Mouse (Mus musculus) liver, embryonic 14.5 days (tissue): Measurements from ENCODE around the gene Rhot1. TPM values are rescaled to one million over a fixed set of nuclear protein-coding genes. Genes with fewer than 3 reads are reported as not detected.

Experiments used
- ATAC-seq: fragments of 200-750 bp; cut with Nextera tagmentation; 2 replicates; pipeline ENCODE4 v1.8.0; 2017; ENCODE audit warnings: moderate number of reproducible peaks, mild to moderate bottlenecking, moderate library complexity; ENCODE audit not compliant: insufficient read depth
- DNase-seq, 3 experiments: peaks; one replicate each; pipeline ENCODE4 v3.0.0-alpha.2; 2012 to 2013; ENCODE audit warnings: low read depth in 3 of 3, low spot score in 3 of 3
- H3K27ac ChIP-seq: fragments of 300-500 bp; sonication (generic); 2 replicates; pipeline ENCODE4 v1.5.1; 2014; ENCODE audit warnings: moderate library complexity, mild to moderate bottlenecking, control low read depth, inconsistent platforms
- H3K27me3 ChIP-seq: fragments of 300-500 bp; sonication (generic); 2 replicates; pipeline ENCODE4 v1.6.1; 2014; ENCODE audit warnings: mild to moderate bottlenecking, low read length, moderate library complexity; ENCODE audit not compliant: control insufficient read depth, insufficient read depth
- H3K36me3 ChIP-seq: fragments of 300-500 bp; sonication (generic); replicated peaks from 2 replicates; pipeline ENCODE4 v1.6.1; 2014; ENCODE audit warnings: low read depth; ENCODE audit not compliant: control insufficient read depth, insufficient read depth
- H3K4me1 ChIP-seq, 2 experiments: fragments of 200-500 bp in 1 of 2; fragments of 300-500 bp in 1 of 2; sonication (generic) in 1 of 2; replicated peaks; 2 replicates each; pipeline ENCODE4 v1.6.1; 2012 to 2014; ENCODE audit warnings: antibody characterized with exemption in 1 of 2, inconsistent platforms in 1 of 2, low read length in 1 of 2; ENCODE audit not compliant: control insufficient read depth in 2 of 2, insufficient read depth in 2 of 2
- H3K4me2 ChIP-seq: fragments of 300-500 bp; sonication (generic); 2 replicates; pipeline ENCODE4 v1.6.1; 2014; ENCODE audit warnings: low read depth, mild to moderate bottlenecking, control low read depth, moderate library complexity
- H3K4me3 ChIP-seq, 2 experiments: fragments of 200-500 bp in 1 of 2; fragments of 300-500 bp in 1 of 2; sonication (generic) in 1 of 2; 2 replicates each; pipeline ENCODE4 v1.5.1; 2012 to 2014; ENCODE audit warnings: low read depth in 2 of 2, low read length in 2 of 2, mild to moderate bottlenecking in 2 of 2, control low read depth in 1 of 2, inconsistent platforms in 1 of 2, moderate library complexity in 1 of 2; ENCODE audit not compliant: insufficient read depth in 1 of 2
- H3K9ac ChIP-seq: fragments of 300-500 bp; sonication (generic); replicated peaks from 2 replicates; pipeline ENCODE4 v1.6.1; 2014; ENCODE audit warnings: mild to moderate bottlenecking, control low read depth, moderate library complexity
- H3K9me3 ChIP-seq: fragments of 300-500 bp; sonication (generic); 2 replicates; pipeline ENCODE4 v1.6.1; 2016; ENCODE audit warnings: low read length, mixed read lengths; ENCODE audit not compliant: control insufficient read depth
- CTCF ChIP-seq: IDR thresholded peaks from 2 replicates; pipeline ENCODE4 v1.5.1; 2016; ENCODE audit warnings: antibody characterized with exemption, low read depth, control low read depth
- EP300 ChIP-seq: IDR thresholded peaks from 2 replicates; pipeline ENCODE4 v1.6.1; 2016; ENCODE audit warnings: antibody characterized with exemption, low read depth
- WGBS: fragments of 180-500 bp; shearing (Covaris S2); extraction: QIAGEN DNeasy Blood & Tissue Kit; methylation state at CpG from one replicate; pipeline ENCODE4 v1.1.7; 2014; ENCODE audit not compliant: insufficient replicate concordance; 5-methylcytosine and 5-hydroxymethylcytosine counted together
- polyA plus RNA-seq, 2 experiments: library from polyadenylated mRNA; depleted of rRNA in 1 of 2; stranded (reverse) in 1 of 2; unstranded in 1 of 2; fragments of >200 nt; fragmentation: Nextera tagmentation in 1 of 2; extraction: Ambion mirVana in 1 of 2; gene quantifications; 2 replicates each; pipeline versions ENCODE4 v1.2.1 to v1.2.3; 2012 to 2014

Rhot1 gene
- polyA plus RNA-seq, 2 experiments = 11.6 to 21.6 TPM

GRCm38 (mm10) chr11:80204037-80204436 is 4.8 kb upstream of the Rhot1 start:
- Histone ChIP-seq H3K27me3 (no peaks in the 10 kb centered on the region), H3K36me3 (no peaks in the 10 kb centered on the region), H3K9me3 (no peaks in the 10 kb centered on the region), H3K4me2 (no peak overlapping the region), H3K4me1 (no peaks in the 10 kb centered on the region), H3K4me3 (no peak overlapping the region), H3K27ac (no peak overlapping the region), H3K9ac (no peak overlapping the region)
- no peak for ATAC-seq
- DNase-seq = no peak
- 60% methylated on average over 3 of the region's 3 CpGs for WGBS
- no peak for TF ChIP-seq CTCF
- TF ChIP-seq EP300 = no peak

GRCm38 (mm10) chr11:80204941-80205340 is 3.9 kb upstream of the Rhot1 start:
- 50% methylated on average over 5 of the region's 5 CpGs for WGBS
- DNase-seq = no peak
- TF ChIP-seq EP300 (no peak), CTCF (no peak)
- Histone ChIP-seq H3K27ac (no peak overlapping the region), H3K4me1 (peaks cover 0 to under 1% of the 10 kb centered on the region in 2 experiments; a peak in 1 of 4 replicates), H3K36me3 (no peaks in the 10 kb centered on the region), H3K9me3 (no peaks in the 10 kb centered on the region), H3K27me3 (no peaks in the 10 kb centered on the region), H3K4me3 (no peak overlapping the region), H3K9ac (no peak overlapping the region), H3K4me2 (no peak overlapping the region)
- ATAC-seq = no peak

GRCm38 (mm10) chr11:80208465-80208859 is 357 bp upstream of the Rhot1 start:
- no peaks in the 10 kb centered on the region for H3K27me3 ChIP-seq
- TF ChIP-seq CTCF (no peak), EP300 (no peak)
- H3K9me3 ChIP-seq = no peaks in the 10 kb centered on the region
- H3K36me3 ChIP-seq = no peaks in the 10 kb centered on the region
- WGBS = 33% methylated on average over 7 of the region's 7 CpGs
- peaks cover 3 to 8% of the 10 kb centered on the region in 2 experiments for H3K4me1 ChIP-seq
- peak overlapping the region in 1 of 2 experiments; percentile 97; a peak in 2 of 4 replicates for H3K4me3 ChIP-seq
- H3K9ac ChIP-seq = no peak overlapping the region
- H3K4me2 ChIP-seq = 0 out of 2 replicates have a peak overlapping the region, but pooled peaks have one; percentile 89
- no peak overlapping the region for H3K27ac ChIP-seq
- ATAC-seq (peak; percentile 4), DNase-seq (no peak)

GRCm38 (mm10) chr11:80210321-80210720 is 1.5 kb downstream of the Rhot1 start:
- TF ChIP-seq CTCF = no peak
- TF ChIP-seq EP300 = no peak
- Histone ChIP-seq H3K9me3 (no peaks in the 10 kb centered on the region), H3K4me2 (peak overlapping the region; percentile 89), H3K4me3 (peak overlapping the region; percentile 44 to 97; a peak in 3 of 4 replicates), H3K4me1 (peaks cover 3 to 8% of the 10 kb centered on the region in 2 experiments), H3K9ac (peak overlapping the region; percentile 94), H3K27ac (no peak overlapping the region), H3K27me3 (no peaks in the 10 kb centered on the region), H3K36me3 (no peaks in the 10 kb centered on the region)
- DNase-seq (no peak), ATAC-seq (no peak)
- 15% methylated on average over 6 of the region's 6 CpGs for WGBS

GRCm38 (mm10) chr11:80212282-80212681 is 3.5 kb downstream of the Rhot1 start:
- 81% methylated on average over 2 of the region's 2 CpGs for WGBS
- DNase-seq (no peak), ATAC-seq (no peak)
- no peaks in the 10 kb centered on the region for H3K27me3 ChIP-seq
- no peaks in the 10 kb centered on the region for H3K9me3 ChIP-seq
- no peak for TF ChIP-seq CTCF
- TF ChIP-seq EP300 = no peak
- no peak overlapping the region for H3K4me3 ChIP-seq
- no peak overlapping the region for H3K4me2 ChIP-seq
- H3K27ac ChIP-seq = no peak overlapping the region
- H3K4me1 ChIP-seq = peaks cover 3 to 8% of the 10 kb centered on the region in 2 experiments
- no peak overlapping the region for H3K9ac ChIP-seq
- H3K36me3 ChIP-seq = no peaks in the 10 kb centered on the region
